Mouse (Mus musculus) splenic B cell, adult 2 months (primary cell): Measurements from ENCODE around the gene Acpp.

Experiments used
- DNase-seq: peaks from one replicate; pipeline ENCODE4 v3.0.0-alpha.2; 2011; ENCODE audit warnings: low read depth, low spot score
- H3K27me3 ChIP-seq: 2 replicates; pipeline ENCODE4 v1.6.1; 2012; ENCODE audit warnings: mild to moderate bottlenecking, low read length, moderate library complexity, mixed read lengths; ENCODE audit not compliant: control insufficient read depth, poor library complexity, insufficient read depth, severe bottlenecking
- H3K36me3 ChIP-seq: 2 replicates; pipeline ENCODE4 v1.6.1; 2012; ENCODE audit warnings: mild to moderate bottlenecking, low read length, moderate library complexity, mixed read lengths; ENCODE audit not compliant: control insufficient read depth, poor library complexity, insufficient read depth, severe bottlenecking

Gene Acpp

DNA sequence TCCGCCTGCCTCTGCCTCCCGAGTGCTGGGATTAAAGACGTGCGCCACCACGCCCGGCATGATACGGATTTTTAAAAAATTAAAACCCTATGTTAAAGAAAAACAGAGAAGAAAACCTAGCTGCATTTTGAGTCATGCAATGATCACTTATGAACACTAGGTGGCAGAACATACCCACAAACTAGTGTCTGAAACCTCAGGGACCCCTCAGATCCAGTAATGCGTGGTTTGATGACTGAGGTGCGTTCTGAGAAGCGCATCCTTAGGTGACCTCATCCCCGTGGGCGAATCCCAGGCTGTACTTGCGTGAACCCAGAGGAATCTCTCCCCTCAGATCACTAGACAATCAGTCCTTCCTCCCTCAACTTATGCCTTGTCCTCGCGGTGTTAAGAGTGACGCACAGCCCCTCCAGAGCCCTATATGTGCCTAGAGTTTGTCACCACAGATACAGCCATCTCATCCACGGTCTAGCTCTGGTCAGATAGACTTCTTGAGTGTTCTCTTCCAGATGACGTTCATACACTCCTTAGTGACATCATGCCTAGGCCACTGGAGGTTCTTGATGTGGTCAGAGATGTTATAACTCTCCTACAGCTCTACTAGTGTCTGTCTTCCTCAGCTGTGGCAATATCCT lies 59.9 kb downstream of the Acpp start:
- peak; percentile 66 for DNase-seq
- no peaks in the 10 kb centered on the region for H3K36me3 ChIP-seq
- H3K27me3 ChIP-seq: no peaks in the 10 kb centered on the region

DNA sequence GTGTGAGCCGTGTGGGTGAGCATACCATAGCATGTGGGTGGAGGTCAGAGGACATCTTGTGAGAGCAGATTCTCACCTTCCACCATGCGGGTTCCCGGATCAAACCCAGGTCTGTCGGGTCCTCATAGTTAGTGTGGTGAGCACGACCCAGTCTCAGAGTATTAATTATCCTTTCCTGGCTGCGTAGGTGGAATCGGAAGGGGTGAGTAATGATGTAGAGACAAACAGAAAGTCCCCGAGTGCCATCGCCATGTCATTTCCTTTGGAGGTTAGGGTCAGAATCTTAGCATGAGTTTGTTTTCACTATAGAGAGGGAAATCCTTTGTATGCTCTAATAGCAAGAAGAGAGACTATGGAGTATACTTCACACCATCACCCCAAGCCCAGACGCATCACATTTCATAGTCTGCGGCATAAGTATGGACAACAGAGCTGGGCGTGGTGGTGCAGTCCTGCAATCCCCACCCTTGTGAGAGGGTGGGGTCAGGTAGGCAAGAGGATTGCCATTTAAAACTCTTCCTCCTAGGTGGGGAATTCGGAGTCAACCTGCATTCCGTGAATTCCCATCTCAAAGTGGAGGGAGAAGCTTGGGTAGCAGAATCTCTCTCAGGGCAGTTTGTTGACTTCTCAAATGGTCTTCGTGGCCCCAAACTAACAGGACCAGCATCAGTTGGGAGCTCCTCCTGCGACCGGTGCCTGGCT lies 62.3 kb downstream of the Acpp start:
- no peak for DNase-seq

DNA sequence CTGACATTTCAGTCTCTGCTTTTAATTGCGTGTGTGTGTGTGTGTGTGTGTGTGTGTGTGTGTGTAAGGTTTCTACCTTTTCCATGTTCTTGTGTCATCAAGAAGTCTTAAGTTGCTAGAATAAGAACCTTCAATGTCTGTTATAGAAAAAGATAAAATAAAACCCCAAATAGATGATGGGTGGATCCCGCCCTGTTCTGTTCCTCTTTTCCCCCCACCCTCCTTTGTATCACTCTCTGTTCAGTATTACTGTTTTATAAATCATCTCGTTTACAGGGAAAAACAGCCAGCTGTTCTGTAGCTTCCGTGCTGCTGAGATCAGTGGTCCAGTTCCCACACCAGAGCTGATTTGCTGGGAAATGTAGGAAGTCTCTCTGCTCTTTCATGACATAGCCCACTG lies 65.5 kb downstream of the Acpp start:
- no peaks in the 10 kb centered on the region for H3K27me3 ChIP-seq
- no peak for DNase-seq
- no peaks in the 10 kb centered on the region for H3K36me3 ChIP-seq

More for the DNA sequence above, 62.3 kb downstream of the Acpp start:
- Histone ChIP-seq H3K27me3 (no peaks in the 10 kb centered on the region), H3K36me3 (no peaks in the 10 kb centered on the region)

GRCm38 (mm10) chr9:104271642-104272041 lies 65.9 kb downstream of the Acpp start:
- H3K36me3 ChIP-seq: no peaks in the 10 kb centered on the region
- no peaks in the 10 kb centered on the region for H3K27me3 ChIP-seq
- DNase-seq: no peak

- DNase-seq: peak; percentile 9
- H3K36me3 ChIP-seq: no peaks in the 10 kb centered on the region
- no peaks in the 10 kb centered on the region for H3K27me3 ChIP-seq
Measured at GRCm38 (mm10) chr9:104269944-104270343, 67.6 kb downstream of the Acpp start.

- Histone ChIP-seq H3K27me3 (no peaks in the 10 kb centered on the region), H3K36me3 (no peaks in the 10 kb centered on the region)
- DNase-seq: peak; percentile 68
Measured at GRCm38 (mm10) chr9:104269349-104269871, 68.1 kb downstream of the Acpp start.

DNA sequence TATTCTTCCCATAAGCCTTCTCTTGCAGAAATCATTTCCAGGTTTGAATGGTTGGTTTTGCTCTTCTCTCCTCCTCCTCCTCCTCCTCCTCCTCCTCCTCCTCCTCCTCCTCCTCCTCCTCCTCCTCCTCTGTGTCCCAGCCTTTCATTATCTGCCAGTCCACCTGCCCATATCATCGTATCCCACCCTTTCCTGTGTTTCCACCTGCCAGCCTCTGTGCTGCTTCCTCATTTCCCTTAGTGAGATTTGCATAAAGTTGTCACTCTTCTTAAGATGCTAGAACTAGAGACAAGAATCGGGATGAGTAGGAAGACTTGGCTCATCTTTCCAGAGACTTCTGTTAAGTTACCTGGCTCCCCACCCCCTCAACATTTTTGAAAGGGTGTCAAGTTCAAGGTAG lies 73.0 kb downstream of the Acpp start:
- DNase-seq: no peak
- H3K36me3 ChIP-seq: 0 out of 2 replicates have a peak, but pooled peaks cover 2% of the 10 kb centered on the region
- H3K27me3 ChIP-seq: no peaks in the 10 kb centered on the region

- H3K36me3 ChIP-seq: 0 out of 2 replicates have a peak, but pooled peaks cover 2% of the 10 kb centered on the region
- peak; percentile 99 for DNase-seq
- no peaks in the 10 kb centered on the region for H3K27me3 ChIP-seq
Measured at GRCm38 (mm10) chr9:104262823-104263352, 74.7 kb downstream of the Acpp start, which contains the start of gene Dnajc13. TSS of gene Dnajc13 (minus strand) at chr9:104262930.

GRCm38 (mm10) chr9:104262016-104262762 lies 75.4 kb downstream of the Acpp start:
- Histone ChIP-seq H3K36me3 (0 out of 2 replicates have a peak, but pooled peaks cover 2% of the 10 kb centered on the region), H3K27me3 (no peaks in the 10 kb centered on the region)
- DNase-seq: peak; percentile 38

DNA sequence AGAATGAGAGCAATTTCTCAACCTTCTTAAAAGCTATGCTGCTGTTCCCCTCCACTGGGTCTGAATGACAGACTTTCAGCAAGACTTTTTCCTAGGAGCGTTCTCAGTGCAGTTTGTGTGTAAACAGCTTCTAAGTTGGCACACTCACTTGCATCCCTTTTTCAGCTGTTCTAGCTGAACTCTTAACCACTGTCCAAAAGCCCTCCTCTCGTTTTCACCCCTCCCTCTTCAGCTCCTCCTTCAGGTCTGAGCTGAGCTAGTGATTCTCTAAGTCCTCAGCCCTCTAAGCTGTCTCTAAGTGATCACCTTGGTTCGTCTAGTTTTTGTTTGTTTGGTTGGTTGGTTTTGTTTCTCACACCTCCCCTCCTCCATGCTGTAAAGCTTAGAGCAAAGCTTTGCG lies 77.2 kb downstream of the Acpp start:
- Histone ChIP-seq H3K36me3 (0 out of 2 replicates have a peak, but pooled peaks cover 2% of the 10 kb centered on the region), H3K27me3 (no peaks in the 10 kb centered on the region)
- DNase-seq: no peak

GRCm38 (mm10) chr9:104256085-104256484 lies 81.5 kb downstream of the Acpp start:
- DNase-seq: no peak
- H3K27me3 ChIP-seq: no peaks in the 10 kb centered on the region
- 0 out of 2 replicates have a peak, but pooled peaks cover 2% of the 10 kb centered on the region for H3K36me3 ChIP-seq

- DNase-seq: no peak
Measured at GRCm38 (mm10) chr9:104254408-104255180, 83.0 kb downstream of the Acpp start.

GRCm38 (mm10) chr9:104252637-104253036 lies 84.9 kb downstream of the Acpp start:
- no peaks in the 10 kb centered on the region for H3K36me3 ChIP-seq
- no peak for DNase-seq
- H3K27me3 ChIP-seq: no peaks in the 10 kb centered on the region

More at GRCm38 (mm10) chr9:104254408-104255180, 83.0 kb downstream of the Acpp start:
- Histone ChIP-seq H3K36me3 (no peaks in the 10 kb centered on the region), H3K27me3 (no peaks in the 10 kb centered on the region)

DNA sequence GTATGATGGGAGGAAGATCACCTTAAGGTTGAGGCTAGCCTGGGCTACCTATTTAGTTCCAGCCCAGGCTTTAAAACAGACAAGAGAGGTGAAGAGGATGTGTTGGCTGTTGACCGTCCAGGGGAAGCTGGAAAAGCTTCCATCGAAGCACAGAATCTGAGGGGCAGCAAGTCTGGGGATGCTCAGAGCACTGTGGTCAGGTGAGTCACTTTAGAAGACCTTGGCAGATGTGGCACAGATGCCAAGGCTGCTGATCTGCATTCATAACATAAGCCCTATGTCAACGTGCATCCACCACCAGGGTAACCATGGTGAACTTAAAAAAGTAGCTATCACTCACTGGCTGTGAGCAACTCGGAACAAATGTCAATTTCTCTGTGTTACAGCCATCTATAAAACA lies 85.9 kb downstream of the Acpp start:
- no peak for DNase-seq
- H3K27me3 ChIP-seq: no peaks in the 10 kb centered on the region

More for the DNA sequence above, 85.9 kb downstream of the Acpp start:
- H3K36me3 ChIP-seq: no peaks in the 10 kb centered on the region
